ENCODE assay signal across 30 mouse cellular contexts in genomic region chr7:25669158-25669557, GRCm38 (mm10). TPM values are rescaled to one million over a fixed set of nuclear protein-coding genes. Genes with fewer than 3 reads are reported as not detected.
"Had no signal": no experiment of that assay in that cellular context is flagged by ENCODE, and none has a peak within 500 bp of the region (broad histone marks: within the 10 kb centered on the region; RNA-seq: fewer than 3 reads in every experiment).

No protein-coding gene starts in this region.

- H3K27ac ChIP-seq: gastrocnemius, adult 2 months; heart, embryonic 10.5 days; hindbrain, embryonic 10.5 days; hindbrain, embryonic 12.5 days; hindbrain, embryonic 14.5 days; kidney, embryonic 15.5 days; kidney, postnatal 0 days; limb, embryonic 13.5 days; limb, embryonic 15.5 days; liver, embryonic 12.5 days had no signal

- H3K4me2 ChIP-seq: heart, embryonic 12.5 days; hindbrain, embryonic 12.5 days; hindbrain, embryonic 14.5 days; kidney, embryonic 15.5 days; limb, embryonic 13.5 days; limb, embryonic 15.5 days; liver, embryonic 12.5 days had no signal

- DNase-seq: gastrocnemius, adult 2 months; gastrocnemius, postnatal 10 days; gastrocnemius, postnatal 25 days; heart, adult 18-20 months; heart, postnatal 10 days; heart, postnatal 4 days; kidney, adult 11 months; kidney, adult 2 months; kidney, adult 9 months; kidney, postnatal 14 days; kidney, postnatal 36 days; layer of hippocampus, adult 9-11 months; layer of hippocampus, postnatal 36 days; left cerebral cortex, postnatal 4 days had no signal

- H3K4me1 ChIP-seq: heart, embryonic 10.5 days; heart, embryonic 12.5 days; hindbrain, embryonic 10.5 days; hindbrain, embryonic 12.5 days; kidney, embryonic 15.5 days; limb, embryonic 13.5 days had no signal

- H3K9me3 ChIP-seq: heart, embryonic 12.5 days; hindbrain, embryonic 12.5 days; kidney, embryonic 15.5 days; limb, embryonic 15.5 days had no signal

- H3K4me3 ChIP-seq: gastrocnemius, adult 2 months; heart, embryonic 10.5 days; heart, embryonic 12.5 days; hindbrain, embryonic 10.5 days; hindbrain, embryonic 12.5 days; kidney, embryonic 15.5 days; limb, embryonic 13.5 days; limb, embryonic 15.5 days; liver, embryonic 12.5 days had no signal

- ATAC-seq: hindbrain, embryonic 16.5 days; intestine, embryonic 16.5 days; liver, embryonic 12.5 days had no signal

- H3K9ac ChIP-seq: heart, embryonic 12.5 days; hindbrain, embryonic 12.5 days; hindbrain, embryonic 14.5 days; kidney, embryonic 15.5 days; limb, embryonic 13.5 days; limb, embryonic 15.5 days; liver, embryonic 12.5 days had no signal

RNA-seq across cellular contexts. Expression of gene Tmem91, which starts 5.8 kb away (rescaled TPM):
- total RNA-seq: gastrocnemius, adult 2 months; gastrocnemius, postnatal 25 days; gastrocnemius, postnatal 4 days; heart, adult 8-10 months; heart, postnatal 10 days; heart, postnatal 25 days; liver, adult 2 months had no signal
- polyA plus RNA-seq: liver, adult 2 months had no signal
